Mouse (Mus musculus) liver, adult 2 months (tissue): ENCODE results near the gene Cdh13. TPM values are rescaled to one million over a fixed set of nuclear protein-coding genes. Genes with fewer than 3 reads are reported as not detected.

ENCODE experiments used
- DNase-seq: peaks from one replicate; pipeline ENCODE4 v3.0.0-alpha.2; 2011; ENCODE audit warnings: low read depth, low spot score; ENCODE audit errors: extremely low read depth
- H3K27ac ChIP-seq: fragments of 200-500 bp; replicated peaks from 2 replicates; pipeline ENCODE4 v1.5.1; 2012; ENCODE audit warnings: low read depth, mild to moderate bottlenecking, control low read depth, inconsistent platforms, low read length; ENCODE audit not compliant: insufficient read depth
- H3K27me3 ChIP-seq: fragments of 200-500 bp; 2 replicates; pipeline ENCODE4 v1.6.1; 2012; ENCODE audit warnings: mild to moderate bottlenecking, moderate library complexity, low read length, inconsistent platforms; ENCODE audit not compliant: control insufficient read depth, insufficient read depth
- H3K36me3 ChIP-seq: fragments of 200-500 bp; 2 replicates; pipeline ENCODE4 v1.6.1; 2012; ENCODE audit warnings: low read length, inconsistent platforms; ENCODE audit not compliant: control insufficient read depth, insufficient read depth
- H3K4me1 ChIP-seq: fragments of 200-500 bp; 2 replicates; pipeline ENCODE4 v1.6.1; 2011; ENCODE audit warnings: low read length; ENCODE audit not compliant: control insufficient read depth, insufficient read depth
- H3K4me3 ChIP-seq: fragments of 200-500 bp; 2 replicates; pipeline ENCODE4 v1.5.1; 2011; ENCODE audit warnings: low read depth, mild to moderate bottlenecking, control low read depth, low read length, moderate library complexity; ENCODE audit not compliant: insufficient read depth
- H3K79me2 ChIP-seq: fragments of 200-500 bp; 2 replicates; pipeline ENCODE4 v1.6.1; 2012; ENCODE audit warnings: inconsistent platforms, mild to moderate bottlenecking, low read length, moderate library complexity; ENCODE audit not compliant: control insufficient read depth, insufficient read depth
- H3K9ac ChIP-seq: fragments of 200-500 bp; 2 replicates; pipeline ENCODE4 v1.6.1; 2012; ENCODE audit warnings: low read depth, mild to moderate bottlenecking, control low read depth, inconsistent platforms, low read length
- CTCF ChIP-seq: fragments of 200-500 bp; IDR thresholded peaks from 2 replicates; pipeline ENCODE4 v1.5.1; 2011; ENCODE audit warnings: low read depth, low read length, control low read depth
- POLR2A ChIP-seq: fragments of 200-500 bp; IDR thresholded peaks from 2 replicates; pipeline ENCODE4 v1.6.1; 2011; ENCODE audit warnings: low read length, control low read depth; ENCODE audit not compliant: insufficient read depth; ENCODE audit errors: extremely low read depth
- WGBS: fragments of 180-500 bp; shearing (Covaris S2); methylation state at CpG from one replicate; pipeline ENCODE4 v1.1.7; 2018; 5-methylcytosine and 5-hydroxymethylcytosine counted together
- polyA plus RNA-seq: library from polyadenylated mRNA; depleted of rRNA; stranded (reverse); fragments of >200 nt; gene quantifications from 2 replicates; pipeline ENCODE4 v1.2.3, GENCODE M21; 2012
- total RNA-seq: library from RNA; depleted of rRNA; stranded (reverse); fragments of >200 nt; gene quantifications from 2 replicates; pipeline ENCODE4 v1.2.3, GENCODE M21; 2014

The Cdh13 gene
- total and polyA plus RNA-seq, 2 experiments, result 1.5 to 2.1 TPM

DNA sequence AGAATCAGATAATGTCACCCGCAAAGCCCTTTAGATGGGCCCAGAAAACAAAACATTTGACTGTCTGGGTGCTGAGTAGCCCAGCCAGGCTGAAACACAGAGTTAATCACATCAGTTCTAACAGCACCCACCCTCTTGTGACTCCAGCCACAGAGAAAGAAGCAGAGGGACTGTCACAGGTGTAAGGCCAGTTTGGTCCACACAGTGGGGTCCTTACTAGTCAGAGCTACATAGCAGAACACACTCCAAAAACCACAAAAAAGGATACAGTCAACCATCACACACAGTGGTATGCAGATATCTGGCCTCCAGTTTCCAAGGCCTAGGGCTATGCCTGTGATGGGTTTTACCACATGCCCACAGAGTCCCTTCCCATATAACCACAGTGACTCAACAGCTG lies 703.3 kb downstream of the Cdh13 start:
- no peak for DNase-seq
- Histone ChIP-seq H3K27ac (no peak overlapping the region), H3K4me1 (no peaks in the 10 kb centered on the region), H3K4me3 (no peak overlapping the region), H3K79me2 (no peaks in the 10 kb centered on the region), H3K27me3 (no peaks in the 10 kb centered on the region), H3K9ac (no peak overlapping the region), H3K36me3 (no peaks in the 10 kb centered on the region)
- TF ChIP-seq POLR2A (no peak), CTCF (no peak)
- 22% methylated on average over 1 of the region's 1 CpGs for whole genome bisulfite sequencing

DNA sequence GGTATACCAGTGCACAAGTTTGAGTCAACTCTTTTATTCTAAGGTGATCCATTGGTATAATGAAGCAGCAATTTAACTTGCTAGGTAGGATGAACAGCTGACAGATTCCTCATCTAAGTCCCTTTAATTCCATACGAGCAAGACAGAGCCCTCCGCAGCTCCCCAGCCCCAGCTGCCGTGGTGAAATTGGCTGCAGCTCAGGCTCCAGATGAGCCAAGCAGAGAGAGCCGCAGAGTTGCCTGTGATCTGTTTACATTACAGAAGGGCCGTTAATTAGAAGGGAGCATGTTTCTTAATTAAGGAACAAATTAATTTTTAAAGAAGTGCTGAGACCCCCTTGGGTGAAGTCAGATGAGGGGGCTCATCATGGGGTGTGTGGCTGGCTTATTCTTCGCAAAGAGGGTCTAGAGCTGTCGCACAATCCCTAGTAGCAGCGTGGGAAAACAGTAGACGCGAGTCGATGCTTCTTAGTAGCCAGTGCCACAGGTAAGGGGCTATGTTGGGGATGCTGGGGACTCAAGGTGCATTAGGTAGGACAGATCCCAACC lies 712.2 kb downstream of the Cdh13 start:
- Histone ChIP-seq H3K27ac (no peak overlapping the region), H3K9ac (no peak overlapping the region), H3K4me3 (no peak overlapping the region), H3K4me1 (no peaks in the 10 kb centered on the region), H3K27me3 (no peaks in the 10 kb centered on the region), H3K79me2 (no peaks in the 10 kb centered on the region), H3K36me3 (no peaks in the 10 kb centered on the region)
- WGBS, result 81% methylated on average over 11 of the region's 11 CpGs
- DNase-seq, result no peak
- no peak for TF ChIP-seq POLR2A
- TF ChIP-seq CTCF, result no peak

DNA sequence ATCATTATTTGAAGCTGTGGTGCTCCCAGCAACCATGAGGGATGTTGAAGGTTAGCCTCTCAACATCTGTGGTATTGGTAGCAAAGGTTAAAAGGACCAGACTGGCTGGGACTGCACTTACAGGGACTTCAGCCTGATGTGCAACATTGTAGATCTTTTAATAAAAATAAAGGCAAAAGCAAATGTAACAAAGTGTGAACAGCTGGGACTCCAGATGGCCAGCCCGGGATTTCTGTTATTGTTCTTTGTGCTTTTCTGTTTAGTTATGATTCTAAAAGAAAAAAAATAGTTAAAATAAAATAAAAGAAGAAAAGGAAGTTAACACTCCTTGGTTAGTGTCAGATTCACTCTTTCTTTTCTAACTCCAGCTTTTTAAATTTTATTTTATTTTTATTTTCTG lies 717.1 kb downstream of the Cdh13 start:
- no peak overlapping the region for H3K27ac ChIP-seq
- no peaks in the 10 kb centered on the region for H3K79me2 ChIP-seq
- 87% methylated on average over 1 of the region's 1 CpGs for WGBS
- no peak overlapping the region for H3K9ac ChIP-seq
- TF ChIP-seq CTCF (no peak), POLR2A (no peak)
- H3K36me3 ChIP-seq, result no peaks in the 10 kb centered on the region
- no peaks in the 10 kb centered on the region for H3K4me1 ChIP-seq
- H3K27me3 ChIP-seq, result no peaks in the 10 kb centered on the region
- H3K4me3 ChIP-seq, result no peak overlapping the region
- no peak for DNase-seq

DNA sequence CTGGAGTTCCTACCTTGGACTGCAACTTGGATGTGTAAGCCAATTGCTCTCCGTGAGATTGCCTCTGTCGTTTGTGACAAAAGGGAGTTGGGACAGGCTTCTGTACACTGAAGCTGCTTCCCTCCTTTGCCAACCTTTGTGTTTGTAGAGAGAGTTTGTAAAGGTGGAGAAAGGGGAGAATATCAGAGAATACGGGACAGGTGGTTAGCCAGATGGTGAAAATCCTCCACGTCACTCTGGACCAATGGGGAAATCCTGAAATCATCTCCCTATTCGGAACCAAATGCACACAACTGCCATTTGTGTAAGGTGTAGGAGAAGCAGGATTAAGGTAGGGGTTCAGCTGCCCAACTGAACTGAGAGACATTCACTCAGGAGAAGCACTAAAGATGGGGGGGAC lies 721.3 kb downstream of the Cdh13 start:
- Histone ChIP-seq H3K79me2 (no peaks in the 10 kb centered on the region), H3K9ac (no peak overlapping the region), H3K4me3 (no peak overlapping the region), H3K27me3 (no peaks in the 10 kb centered on the region; the same call in 1 of the 2 replicates), H3K27ac (no peak overlapping the region), H3K36me3 (no peaks in the 10 kb centered on the region), H3K4me1 (no peaks in the 10 kb centered on the region)
- WGBS, result 83% methylated on average over 5 of the region's 5 CpGs
- DNase-seq, result no peak
- no peak for TF ChIP-seq POLR2A
- TF ChIP-seq CTCF, result no peak

DNA sequence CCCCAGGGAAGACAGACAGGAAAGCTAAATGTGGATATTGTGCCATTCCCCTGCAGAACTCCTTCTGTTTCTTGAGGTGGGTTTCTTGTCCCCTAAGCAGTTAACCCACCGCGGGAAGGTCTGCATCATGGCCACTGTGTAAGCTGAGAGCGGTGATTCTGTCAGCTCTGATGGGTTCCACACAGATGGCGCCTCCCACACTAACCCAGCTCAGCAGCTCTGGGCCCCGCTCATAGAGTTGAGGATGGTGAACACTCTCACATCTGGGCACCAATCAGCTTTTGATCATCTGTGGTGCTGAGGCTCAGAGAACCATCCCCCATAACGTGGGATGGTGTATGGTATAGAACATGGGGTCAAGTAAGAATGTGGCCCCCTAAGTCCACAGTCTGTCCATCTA lies 735.1 kb downstream of the Cdh13 start:
- Histone ChIP-seq H3K79me2 (no peaks in the 10 kb centered on the region), H3K9ac (no peak overlapping the region)

DNA sequence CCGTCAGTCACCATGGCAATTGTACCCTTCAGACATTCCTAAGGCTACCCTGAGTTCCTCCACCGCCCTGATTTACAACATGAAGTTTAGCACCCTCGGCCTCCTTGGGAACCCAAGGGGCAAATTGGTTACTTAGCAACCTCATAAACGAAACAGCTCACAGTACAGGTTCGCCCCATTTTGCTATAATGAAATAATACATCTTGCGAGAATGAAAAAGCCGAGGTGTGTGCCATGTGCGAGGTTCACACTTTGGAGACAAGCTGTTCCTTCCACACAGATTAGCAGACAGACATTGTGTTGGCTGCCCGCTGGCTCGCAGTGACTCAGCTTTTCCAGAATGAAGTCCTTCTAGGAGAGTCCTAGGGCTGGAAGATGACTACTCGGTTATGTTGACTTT lies 737.2 kb downstream of the Cdh13 start:
- no peak for DNase-seq
- Histone ChIP-seq H3K27ac (no peak overlapping the region), H3K9ac (no peak overlapping the region), H3K27me3 (no peaks in the 10 kb centered on the region), H3K4me3 (no peak overlapping the region), H3K79me2 (no peaks in the 10 kb centered on the region), H3K4me1 (no peaks in the 10 kb centered on the region), H3K36me3 (no peaks in the 10 kb centered on the region)
- TF ChIP-seq POLR2A, result no peak
- TF ChIP-seq CTCF, result no peak
- 77% methylated on average over 11 of the region's 11 CpGs for WGBS

More for the DNA sequence above, 735.1 kb downstream of the Cdh13 start:
- Histone ChIP-seq H3K4me1 (no peaks in the 10 kb centered on the region), H3K27ac (no peak overlapping the region), H3K4me3 (no peak overlapping the region), H3K27me3 (no peaks in the 10 kb centered on the region), H3K36me3 (no peaks in the 10 kb centered on the region)
- no peak for TF ChIP-seq POLR2A
- no peak for TF ChIP-seq CTCF
- WGBS, result 75% methylated on average over 6 of the region's 6 CpGs
- no peak for DNase-seq
